Mouse (Mus musculus) kidney, embryonic 16.5 days (tissue): Measurements from ENCODE around the gene Fgfr2. TPM values are rescaled to one million over a fixed set of nuclear protein-coding genes. Genes with fewer than 3 reads are reported as not detected.

Source experiments
- ATAC-seq: fragments of 200-750 bp; cut with Nextera tagmentation; 2 replicates; pipeline ENCODE4 v1.8.0; 2017; ENCODE audit warnings: moderate TSS enrichment; ENCODE audit not compliant: low FRiP score, low TSS enrichment
- H3K27ac ChIP-seq: fragments of 300-500 bp; sonication (generic); 2 replicates; pipeline ENCODE4 v1.5.1; 2014; ENCODE audit warnings: low read length
- H3K27me3 ChIP-seq: fragments of 300-500 bp; sonication (generic); 2 replicates; pipeline ENCODE4 v1.6.1; 2014; ENCODE audit warnings: low read length, control low read depth, mixed read lengths; ENCODE audit not compliant: insufficient read depth
- H3K36me3 ChIP-seq: fragments of 300-500 bp; sonication (generic); 2 replicates; pipeline ENCODE4 v1.6.1; 2014; ENCODE audit warnings: low read length, control low read depth, mixed read lengths; ENCODE audit not compliant: insufficient read depth
- H3K4me1 ChIP-seq: fragments of 300-500 bp; sonication (generic); 2 replicates; pipeline ENCODE4 v1.6.1; 2014; ENCODE audit warnings: low read length, control low read depth, mixed read lengths; ENCODE audit not compliant: insufficient read depth
- H3K4me2 ChIP-seq: fragments of 300-500 bp; sonication (generic); replicated peaks from 2 replicates; pipeline ENCODE4 v1.6.1; 2014; ENCODE audit warnings: low read depth, low read length
- H3K4me3 ChIP-seq: fragments of 300-500 bp; sonication (generic); 2 replicates; pipeline ENCODE4 v1.5.1; 2014; ENCODE audit warnings: mild to moderate bottlenecking, low read length
- H3K9ac ChIP-seq: fragments of 300-500 bp; sonication (generic); replicated peaks from 2 replicates; pipeline ENCODE4 v1.6.1; 2014; ENCODE audit warnings: low read length
- H3K9me3 ChIP-seq: fragments of 300-500 bp; sonication (generic); 2 replicates; pipeline ENCODE4 v1.6.1; 2016; ENCODE audit warnings: low read length, control low read depth
- WGBS: fragments of 180-500 bp; shearing (Covaris S2); extraction: QIAGEN DNeasy Blood & Tissue Kit; methylation state at CpG from one replicate; pipeline ENCODE4 v1.1.7; 2014; 5-methylcytosine and 5-hydroxymethylcytosine counted together
- polyA plus RNA-seq: library from polyadenylated mRNA; unstranded; fragments of >200 nt; fragmentation: Nextera tagmentation; extraction: Ambion mirVana; gene quantifications from 2 replicates; pipeline ENCODE4 v1.2.1, GENCODE M21; 2015

Gene Fgfr2
- polyA plus RNA-seq, 1 experiment from 2014 or later = 118 TPM

DNA sequence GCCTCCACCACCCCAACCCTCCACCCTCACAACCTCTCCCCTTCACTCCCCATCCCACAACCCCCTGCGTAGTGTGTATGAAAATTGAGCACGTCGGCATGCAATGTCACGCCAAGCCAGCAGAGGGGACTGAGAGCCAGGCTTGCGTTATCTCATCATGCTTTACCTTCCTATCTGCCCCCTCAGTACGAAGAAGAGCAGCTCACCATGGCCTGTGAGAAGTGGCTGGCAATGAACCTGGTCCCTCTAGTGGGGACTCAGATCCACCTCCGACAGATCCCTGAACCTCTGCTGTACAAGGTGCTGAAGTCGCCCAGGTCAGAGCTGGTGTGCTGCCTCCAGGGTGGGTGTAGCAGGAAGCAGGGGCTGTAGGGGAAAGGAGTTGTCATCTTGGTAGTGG is 2326.4 kb downstream of the Fgfr2 start:
- no peak; the same call in 1 of the 2 replicates for ATAC-seq
- Histone ChIP-seq H3K4me3 (no peak overlapping the region), H3K4me2 (no peak overlapping the region), H3K9ac (no peak overlapping the region), H3K4me1 (peaks cover 4% of the 10 kb centered on the region; the same call in 1 of the 2 replicates), H3K27ac (no peak overlapping the region), H3K27me3 (no peaks in the 10 kb centered on the region), H3K36me3 (no peaks in the 10 kb centered on the region), H3K9me3 (no peaks in the 10 kb centered on the region)
- WGBS = 75% methylated on average over 8 of the region's 8 CpGs

DNA sequence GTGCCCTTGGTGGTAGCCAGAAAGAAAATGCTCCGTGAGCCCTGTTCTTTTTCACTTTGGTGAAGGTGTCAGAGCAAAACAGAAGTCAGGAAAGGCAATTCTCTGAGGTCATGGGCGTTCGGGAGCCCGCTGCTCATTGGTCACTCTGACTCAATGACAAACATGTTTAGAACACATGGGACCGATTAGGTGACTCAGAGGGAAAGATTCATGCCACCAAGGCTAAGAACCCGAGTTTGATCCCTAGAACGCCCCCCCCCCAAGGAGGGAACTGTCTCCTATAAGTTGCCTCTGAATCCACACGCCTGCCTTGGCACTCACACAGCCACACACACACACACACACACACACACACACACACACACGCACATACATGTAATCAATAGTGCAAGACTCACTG is 2329.5 kb downstream of the Fgfr2 start:
- Histone ChIP-seq H3K4me2 (no peak overlapping the region), H3K4me1 (no peaks in the 10 kb centered on the region), H3K9ac (no peak overlapping the region), H3K9me3 (no peaks in the 10 kb centered on the region), H3K36me3 (no peaks in the 10 kb centered on the region), H3K27ac (no peak overlapping the region), H3K27me3 (no peaks in the 10 kb centered on the region), H3K4me3 (no peak overlapping the region)
- no peak for ATAC-seq
- WGBS = 78% methylated on average over 9 of the region's 9 CpGs

- Histone ChIP-seq H3K27me3 (no peaks in the 10 kb centered on the region), H3K4me1 (peaks cover 8% of the 10 kb centered on the region), H3K36me3 (no peaks in the 10 kb centered on the region), H3K4me2 (no peak overlapping the region), H3K4me3 (no peak overlapping the region), H3K27ac (no peak overlapping the region), H3K9ac (no peak overlapping the region), H3K9me3 (no peaks in the 10 kb centered on the region)
- 53% methylated on average over 7 of the region's 7 CpGs for WGBS
- ATAC-seq = peak; percentile 57; the same call in 1 of the 2 replicates
Measured at GRCm38 (mm10) chr7:130789456-130789855, 2333.7 kb downstream of the Fgfr2 start.

GRCm38 (mm10) chr7:130788950-130789349 is 2334.2 kb downstream of the Fgfr2 start:
- Histone ChIP-seq H3K4me1 (peaks cover 8% of the 10 kb centered on the region), H3K9ac (no peak overlapping the region), H3K9me3 (no peaks in the 10 kb centered on the region), H3K27me3 (no peaks in the 10 kb centered on the region), H3K36me3 (no peaks in the 10 kb centered on the region), H3K4me2 (no peak overlapping the region), H3K27ac (no peak overlapping the region), H3K4me3 (no peak overlapping the region)
- no peak for ATAC-seq
- WGBS = 82% methylated on average over 3 of the region's 3 CpGs

GRCm38 (mm10) chr7:130787537-130787936 is 2335.6 kb downstream of the Fgfr2 start:
- Histone ChIP-seq H3K4me3 (no peak overlapping the region), H3K27ac (no peak overlapping the region), H3K9me3 (no peaks in the 10 kb centered on the region), H3K4me2 (no peak overlapping the region), H3K36me3 (no peaks in the 10 kb centered on the region), H3K9ac (no peak overlapping the region), H3K4me1 (peaks cover 8% of the 10 kb centered on the region), H3K27me3 (no peaks in the 10 kb centered on the region)
- WGBS = 96% methylated on average over 4 of the region's 4 CpGs
- ATAC-seq = no peak

GRCm38 (mm10) chr7:130786708-130787107 is 2336.4 kb downstream of the Fgfr2 start:
- WGBS = 73% methylated on average over 5 of the region's 5 CpGs
- no peak overlapping the region for H3K4me3 ChIP-seq
- H3K9me3 ChIP-seq = no peaks in the 10 kb centered on the region
- H3K36me3 ChIP-seq = no peaks in the 10 kb centered on the region
- H3K4me2 ChIP-seq = no peak overlapping the region
- no peak overlapping the region for H3K9ac ChIP-seq
- no peaks in the 10 kb centered on the region for H3K27me3 ChIP-seq
- peaks cover 8% of the 10 kb centered on the region for H3K4me1 ChIP-seq
- H3K27ac ChIP-seq = no peak overlapping the region
- ATAC-seq = no peak

DNA sequence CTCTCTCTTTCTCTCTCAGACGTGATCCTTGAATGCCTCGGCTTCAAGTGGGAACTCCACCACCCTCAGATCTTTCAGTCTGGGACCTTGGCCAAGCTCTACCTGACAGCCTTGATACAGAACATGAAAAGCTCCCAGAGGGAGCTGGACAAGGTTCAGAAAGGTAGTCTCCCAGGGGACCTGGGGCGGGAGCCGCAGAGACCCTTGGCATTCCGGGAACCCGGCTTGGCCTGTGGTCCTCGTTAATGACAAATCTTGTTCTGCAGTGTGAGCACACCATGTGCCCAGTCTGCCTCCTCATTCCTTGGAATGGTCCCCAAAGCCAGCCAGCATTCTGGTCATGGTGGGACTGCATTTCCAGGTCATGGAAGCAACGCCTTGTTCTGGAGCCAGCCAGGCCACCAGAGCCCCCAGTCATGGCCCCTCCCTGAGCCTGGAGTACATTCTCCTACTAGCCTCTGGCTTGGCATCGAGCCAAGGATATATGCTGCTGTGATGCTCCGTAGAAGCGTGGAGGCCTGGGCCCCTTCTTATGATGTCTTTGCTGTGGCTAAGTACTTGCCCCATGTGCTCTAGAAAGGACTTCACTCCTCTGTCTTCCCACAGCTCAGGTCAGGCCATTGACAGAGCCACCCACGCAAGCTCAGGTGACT is 2337.1 kb downstream of the Fgfr2 start:
- Histone ChIP-seq H3K4me1 (peaks cover 8% of the 10 kb centered on the region), H3K36me3 (no peaks in the 10 kb centered on the region), H3K4me2 (no peak overlapping the region), H3K27me3 (no peaks in the 10 kb centered on the region), H3K27ac (no peak overlapping the region), H3K9ac (no peak overlapping the region), H3K9me3 (no peaks in the 10 kb centered on the region), H3K4me3 (no peak overlapping the region)
- WGBS = 57% methylated on average over 12 of the region's 12 CpGs
- peak; percentile 39; the same call in 1 of the 2 replicates for ATAC-seq

GRCm38 (mm10) chr7:130782501-130783050 is 2340.6 kb downstream of the Fgfr2 start:
- Histone ChIP-seq H3K27me3 (no peaks in the 10 kb centered on the region), H3K36me3 (no peaks in the 10 kb centered on the region), H3K9me3 (no peaks in the 10 kb centered on the region), H3K9ac (no peak overlapping the region), H3K27ac (no peak overlapping the region), H3K4me2 (no peak overlapping the region), H3K4me3 (no peak overlapping the region), H3K4me1 (peaks cover 8% of the 10 kb centered on the region)
- 70% methylated on average over 5 of the region's 5 CpGs for WGBS
- ATAC-seq = no peak

DNA sequence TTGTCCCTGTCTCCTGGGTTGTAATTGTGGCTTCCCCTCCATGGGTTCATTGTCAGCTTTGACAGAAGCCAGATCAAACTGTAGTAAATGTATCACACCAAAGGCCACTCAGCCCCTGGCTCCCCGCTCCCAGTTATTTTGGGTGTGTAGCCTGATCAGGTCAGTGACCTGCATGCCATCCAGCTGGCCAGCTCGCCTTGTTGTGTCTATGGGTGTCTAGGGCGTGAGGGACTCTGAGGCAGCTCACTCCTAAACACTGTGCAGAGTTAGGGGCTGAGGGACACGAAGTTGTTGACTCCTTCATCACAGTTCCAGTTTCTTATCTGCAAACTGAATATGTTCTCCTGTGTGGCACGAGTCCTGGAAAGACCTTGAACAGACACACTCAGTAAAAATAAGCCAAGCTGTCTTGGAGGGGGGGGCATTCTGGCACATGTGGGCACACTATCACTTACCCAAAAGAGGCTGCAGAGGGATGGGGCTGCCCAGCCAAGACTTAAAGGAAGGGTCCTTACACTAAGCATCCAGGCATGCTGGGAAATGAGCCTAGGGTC is 2342.2 kb downstream of the Fgfr2 start:
- 73% methylated on average over 5 of the region's 5 CpGs for WGBS
- Histone ChIP-seq H3K9ac (no peak overlapping the region), H3K4me2 (no peak overlapping the region), H3K36me3 (no peaks in the 10 kb centered on the region), H3K27ac (no peak overlapping the region), H3K4me1 (peaks cover 4% of the 10 kb centered on the region; the same call in 1 of the 2 replicates), H3K27me3 (no peaks in the 10 kb centered on the region), H3K4me3 (no peak overlapping the region), H3K9me3 (no peaks in the 10 kb centered on the region)
- ATAC-seq = no peak

GRCm38 (mm10) chr7:130773914-130774630 is 2349.1 kb downstream of the Fgfr2 start, which contains the start of gene Btbd16:
TSS of gene Btbd16 (plus strand) at chr7:130774069.
- 63% methylated on average over 9 of the region's 9 CpGs for whole genome bisulfite sequencing
- H3K9ac ChIP-seq = no peak within 1 kb of the TSS
- H3K4me3 ChIP-seq = no peak within 1 kb of the TSS
- no peaks in the 10 kb centered on the region for H3K9me3 ChIP-seq
- no peak for ATAC-seq
- no peak within 1 kb of the TSS for H3K27ac ChIP-seq
- H3K4me2 ChIP-seq = no peak within 1 kb of the TSS
- no peaks in the 10 kb centered on the region for H3K27me3 ChIP-seq
- no peaks in the 10 kb centered on the region for H3K36me3 ChIP-seq
- no peaks in the 10 kb centered on the region for H3K4me1 ChIP-seq
